Mouse (Mus musculus) forebrain, embryonic 11.5 days (tissue): Measurements from ENCODE around the gene Ino80d. TPM values are rescaled to one million over a fixed set of nuclear protein-coding genes. Genes with fewer than 3 reads are reported as not detected.
A peak's percentile ranks its signal among the peaks of the same experiment; 100 is the strongest.

ENCODE experiments used
- ATAC-seq: fragments of 200-750 bp; cut with Nextera tagmentation; replicated peaks from 2 replicates; pipeline ENCODE4 v1.8.0; 2017; ENCODE audit warnings: moderate TSS enrichment; ENCODE audit not compliant: low FRiP score
- DNase-seq: peaks from one replicate; pipeline ENCODE4 v3.0.0-alpha.2; 2017; ENCODE audit warnings: low spot score
- H3K27ac ChIP-seq: fragments of 300-500 bp; sonication (generic); 2 replicates; pipeline ENCODE4 v1.5.1; 2014; ENCODE audit warnings: low read depth, low read length
- H3K27me3 ChIP-seq: fragments of 300-500 bp; sonication (generic); 2 replicates; pipeline ENCODE4 v1.6.1; 2014; ENCODE audit warnings: mild to moderate bottlenecking, low read length, mixed read lengths; ENCODE audit not compliant: control insufficient read depth, insufficient read depth
- H3K36me3 ChIP-seq: fragments of 300-500 bp; sonication (generic); 2 replicates; pipeline ENCODE4 v1.6.1; 2014; ENCODE audit warnings: mild to moderate bottlenecking, low read length, moderate library complexity, mixed read lengths; ENCODE audit not compliant: control insufficient read depth, insufficient read depth
- H3K4me1 ChIP-seq: fragments of 300-500 bp; sonication (generic); replicated peaks from 2 replicates; pipeline ENCODE4 v1.6.1; 2014; ENCODE audit warnings: low read length, mixed read lengths; ENCODE audit not compliant: control insufficient read depth, insufficient read depth
- H3K4me2 ChIP-seq: fragments of 300-500 bp; sonication (generic); 2 replicates; pipeline ENCODE4 v1.6.1; 2014; ENCODE audit warnings: low read depth, mild to moderate bottlenecking, low read length, moderate library complexity, mixed read lengths; ENCODE audit not compliant: severe bottlenecking
- H3K4me3 ChIP-seq: fragments of 300-500 bp; sonication (generic); 2 replicates; pipeline ENCODE4 v1.5.1; 2014; ENCODE audit warnings: low read depth, low read length
- H3K9ac ChIP-seq: fragments of 300-500 bp; sonication (generic); 2 replicates; pipeline ENCODE4 v1.6.1; 2014; ENCODE audit warnings: low read length
- H3K9me3 ChIP-seq: fragments of 300-500 bp; sonication (generic); 2 replicates; pipeline ENCODE4 v1.6.1; 2016; ENCODE audit warnings: low read length, mixed read lengths; ENCODE audit not compliant: control insufficient read depth
- WGBS: fragments of 180-500 bp; shearing (Covaris S2); extraction: QIAGEN DNeasy Blood & Tissue Kit; methylation state at CpG from one replicate; pipeline ENCODE4 v1.1.7; 2014; 5-methylcytosine and 5-hydroxymethylcytosine counted together
- polyA plus RNA-seq: library from polyadenylated mRNA; unstranded; fragments of >200 nt; fragmentation: Nextera tagmentation; extraction: Ambion mirVana; gene quantifications from 2 replicates; pipeline ENCODE4 v1.2.1, GENCODE M21; 2014

The Ino80d gene
- polyA plus RNA-seq, 1 experiment from 2014 or later = 12.6 TPM

- Histone ChIP-seq H3K4me2 (no peak overlapping the region; the same call in 1 of the 2 replicates), H3K9me3 (no peaks in the 10 kb centered on the region), H3K36me3 (no peaks in the 10 kb centered on the region; the same call in 1 of the 2 replicates), H3K9ac (no peak overlapping the region), H3K4me3 (no peak overlapping the region), H3K27ac (no peak overlapping the region), H3K4me1 (no peaks in the 10 kb centered on the region; the same call in 1 of the 2 replicates), H3K27me3 (no peaks in the 10 kb centered on the region)
- 32% methylated on average over 3 of the region's 3 CpGs for WGBS
- DNase-seq (no peak), ATAC-seq (no peak)
These were observed 14.8 kb upstream of the Ino80d start for GRCm38 (mm10) chr1:63129273-63129672.

GRCm38 (mm10) chr1:63126206-63126605 lies 11.7 kb upstream of the Ino80d start:
- Histone ChIP-seq H3K27ac (no peak overlapping the region), H3K36me3 (no peaks in the 10 kb centered on the region; the same call in 1 of the 2 replicates), H3K4me1 (no peaks in the 10 kb centered on the region; the same call in 1 of the 2 replicates), H3K4me2 (no peak overlapping the region), H3K9me3 (no peaks in the 10 kb centered on the region), H3K4me3 (no peak overlapping the region), H3K27me3 (no peaks in the 10 kb centered on the region), H3K9ac (no peak overlapping the region)
- no peak for ATAC-seq
- no peak for DNase-seq
- WGBS = 91% methylated on average over 3 of the region's 3 CpGs

DNA sequence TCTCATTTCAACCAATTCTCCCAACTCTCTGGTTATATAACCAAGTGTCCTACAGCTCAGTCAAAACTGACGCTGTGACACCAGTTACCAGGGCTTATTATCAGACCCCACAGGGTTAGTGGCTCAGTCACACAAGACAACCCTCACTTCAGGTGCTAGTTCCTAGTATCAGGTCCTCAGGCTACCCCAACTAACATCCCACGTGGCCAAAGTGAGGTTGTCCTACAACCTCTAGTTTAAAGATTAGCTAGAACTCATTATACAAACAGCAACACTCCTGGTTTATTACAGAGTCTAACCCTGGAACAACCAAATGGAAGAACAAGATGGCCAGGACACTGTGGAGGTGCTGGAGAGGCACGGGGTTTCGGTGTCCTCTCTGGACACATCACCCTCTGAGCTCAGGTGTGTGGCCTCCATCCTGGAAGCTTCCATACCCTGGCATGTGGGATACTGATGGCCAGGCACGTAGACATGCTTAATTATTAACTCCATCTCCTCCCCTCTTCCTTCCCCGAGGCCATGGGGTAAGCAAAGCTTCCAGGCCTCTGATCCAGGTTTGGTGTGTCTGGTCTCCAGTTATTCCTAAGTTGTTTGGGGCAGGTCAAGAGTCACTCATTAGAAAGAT lies 9.5 kb upstream of the Ino80d start:
- ATAC-seq (no peak), DNase-seq (no peak)
- H3K4me2 ChIP-seq = no peak overlapping the region
- H3K27me3 ChIP-seq = no peaks in the 10 kb centered on the region
- WGBS = 90% methylated on average over 6 of the region's 6 CpGs
- no peak overlapping the region for H3K4me3 ChIP-seq
- H3K9me3 ChIP-seq = no peaks in the 10 kb centered on the region; the same call in 1 of the 2 replicates
- peaks cover 10% of the 10 kb centered on the region; the same call in 1 of the 2 replicates for H3K36me3 ChIP-seq
- no peak overlapping the region for H3K9ac ChIP-seq
- H3K4me1 ChIP-seq = no peaks in the 10 kb centered on the region
- H3K27ac ChIP-seq = no peak overlapping the region

- ATAC-seq (no peak), DNase-seq (no peak)
- no peak overlapping the region for H3K4me3 ChIP-seq
- 93% methylated on average over 6 of the region's 6 CpGs for WGBS
- no peak overlapping the region for H3K27ac ChIP-seq
- H3K9ac ChIP-seq = no peak overlapping the region
- H3K4me1 ChIP-seq = no peaks in the 10 kb centered on the region
- H3K4me2 ChIP-seq = no peak overlapping the region
- no peaks in the 10 kb centered on the region for H3K27me3 ChIP-seq
- no peaks in the 10 kb centered on the region; the same call in 1 of the 2 replicates for H3K9me3 ChIP-seq
- peaks cover 10% of the 10 kb centered on the region; the same call in 1 of the 2 replicates for H3K36me3 ChIP-seq
These were observed 7.5 kb upstream of the Ino80d start for GRCm38 (mm10) chr1:63122005-63122404.

DNA sequence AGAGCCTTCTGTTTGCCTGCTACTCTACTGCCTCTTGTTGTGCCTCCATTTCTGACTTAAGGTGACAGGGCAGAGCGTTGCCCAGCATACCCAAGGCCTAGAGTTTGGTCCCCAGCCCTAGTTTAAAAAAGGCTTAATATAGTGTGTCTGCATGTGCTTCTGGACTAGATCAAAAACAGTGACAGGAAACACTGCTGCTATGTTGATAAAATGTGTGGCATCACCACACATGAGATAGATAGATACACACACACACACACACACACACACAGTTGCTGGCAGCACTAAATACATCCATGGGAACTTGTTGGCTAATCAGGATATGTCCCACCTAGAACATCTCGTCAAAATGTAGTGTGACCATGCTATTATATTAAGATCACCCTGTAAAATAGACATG lies 5.9 kb upstream of the Ino80d start:
- Histone ChIP-seq H3K9me3 (no peaks in the 10 kb centered on the region; the same call in 1 of the 2 replicates), H3K27me3 (no peaks in the 10 kb centered on the region), H3K9ac (no peak overlapping the region), H3K27ac (no peak overlapping the region), H3K4me3 (no peak overlapping the region), H3K36me3 (peaks cover 10% of the 10 kb centered on the region; the same call in 1 of the 2 replicates), H3K4me2 (no peak overlapping the region), H3K4me1 (0 out of 2 replicates have a peak, but pooled peaks cover 2% of the 10 kb centered on the region)
- DNase-seq (no peak), ATAC-seq (no peak)
- 94% methylated on average over 2 of the region's 2 CpGs for WGBS

- no peak overlapping the region for H3K4me3 ChIP-seq
- no peak overlapping the region for H3K4me2 ChIP-seq
- no peaks in the 10 kb centered on the region; the same call in 1 of the 2 replicates for H3K9me3 ChIP-seq
- DNase-seq (no peak), ATAC-seq (no peak)
- H3K9ac ChIP-seq = no peak overlapping the region
- peaks cover 10% of the 10 kb centered on the region; the same call in 1 of the 2 replicates for H3K36me3 ChIP-seq
- H3K27me3 ChIP-seq = no peaks in the 10 kb centered on the region
- H3K27ac ChIP-seq = no peak overlapping the region
- 94% methylated on average over 4 of the region's 4 CpGs for WGBS
- H3K4me1 ChIP-seq = 0 out of 2 replicates have a peak, but pooled peaks cover 2% of the 10 kb centered on the region
These were observed 5.2 kb upstream of the Ino80d start for GRCm38 (mm10) chr1:63119675-63120074.

- WGBS = 72% methylated on average over 3 of the region's 3 CpGs
These were observed 1.1 kb upstream of the Ino80d start for GRCm38 (mm10) chr1:63115540-63115939.

GRCm38 (mm10) chr1:63115096-63115495 lies 629 bp upstream of the Ino80d start:
- Histone ChIP-seq H3K36me3 (0 out of 2 replicates have a peak, but pooled peaks cover 2% of the 10 kb centered on the region), H3K4me3 (peak overlapping the region; percentile 95), H3K27ac (peak overlapping the region; percentile 97), H3K9ac (peak overlapping the region; percentile 100), H3K4me2 (peak overlapping the region; percentile 85), H3K9me3 (no peaks in the 10 kb centered on the region), H3K4me1 (peaks cover 2% of the 10 kb centered on the region; the same call in 1 of the 2 replicates), H3K27me3 (no peaks in the 10 kb centered on the region)
- ATAC-seq (no peak), DNase-seq (no peak)
- WGBS = 33% methylated on average over 4 of the region's 4 CpGs

More at GRCm38 (mm10) chr1:63115540-63115939, 1.1 kb upstream of the Ino80d start:
- no peaks in the 10 kb centered on the region for H3K27me3 ChIP-seq
- H3K9me3 ChIP-seq = no peaks in the 10 kb centered on the region
- ATAC-seq (no peak), DNase-seq (no peak)
- H3K9ac ChIP-seq = peak overlapping the region; percentile 100; the same call in 1 of the 2 replicates
- H3K27ac ChIP-seq = 0 out of 2 replicates have a peak overlapping the region, but pooled peaks have one; percentile 97
- H3K4me1 ChIP-seq = peaks cover 2% of the 10 kb centered on the region; the same call in 1 of the 2 replicates
- H3K4me2 ChIP-seq = peak overlapping the region; percentile 85
- H3K36me3 ChIP-seq = peaks cover 6% of the 10 kb centered on the region; the same call in 1 of the 2 replicates
- H3K4me3 ChIP-seq = peak overlapping the region; percentile 95
